Mouse (Mus musculus): ENCODE measurements at regions not wholly inside any gene's neighbourhood (a gene's known extent, or its start where the extent isn't known, plus 50 kb on each side); places are given as distances from the start of the nearest gene placed in this dataset.
A peak's percentile ranks its signal among the peaks of the same experiment; 100 is the strongest.

GRCm38 (mm10) chr1:35428126-35428840 lies 578.5 kb downstream of the Plekhb2 start:
- peak in 1 of 2 experiments; percentile 33 for DNase-seq (ENCODE audit: low spot score in 2 of 2)

DNA sequence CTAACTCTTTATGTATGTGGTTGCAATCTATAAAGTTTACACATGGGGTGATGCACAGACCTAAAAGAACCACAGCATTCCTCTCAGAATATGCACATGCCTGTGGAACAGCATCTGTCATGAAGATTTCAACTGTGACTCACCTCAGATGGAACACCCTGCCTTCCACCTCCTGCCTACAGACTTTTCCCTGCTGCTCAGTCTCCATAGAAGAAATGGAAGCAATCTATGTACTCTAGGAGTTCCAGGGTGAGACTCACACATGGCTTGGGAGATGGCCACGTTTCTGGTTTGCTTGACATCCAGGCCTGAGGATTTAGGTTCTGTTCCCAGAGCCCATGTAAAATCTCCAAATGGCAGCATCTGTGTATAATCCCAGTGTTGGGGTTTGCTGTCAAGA lies 579.7 kb downstream of the Plekhb2 start:
- peak in 1 of 2 experiments; percentile 11 for DNase-seq (ENCODE audit: low spot score in 2 of 2)

GRCm38 (mm10) chr1:35435721-35436120 lies 585.9 kb downstream of the Plekhb2 start:
- no peak for DNase-seq (ENCODE audit: low spot score in 2 of 2)

DNA sequence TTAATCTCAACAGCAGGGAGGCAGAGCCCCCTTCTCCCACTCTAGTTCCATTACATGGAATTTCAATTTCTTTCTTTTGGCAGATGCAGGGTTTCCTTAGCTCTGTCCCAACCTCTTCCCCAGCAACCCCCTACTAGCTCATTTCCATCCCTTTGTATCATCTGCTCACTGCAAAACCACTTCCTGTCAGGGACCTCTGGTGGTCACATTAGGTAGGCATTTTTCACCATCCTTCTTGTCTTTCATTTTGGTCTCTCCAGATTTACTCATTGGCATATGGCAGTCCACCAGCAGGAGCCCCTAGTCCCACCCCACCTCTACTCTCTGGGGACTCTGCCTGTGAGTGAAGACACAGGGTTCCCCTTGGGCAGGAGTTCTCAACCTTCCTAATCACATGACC lies 597.6 kb downstream of the Plekhb2 start:
- DNase-seq (ENCODE audit: low spot score in 2 of 2) = no peak

- DNase-seq (ENCODE audit: low spot score in 2 of 2) = no peak
Observed at GRCm38 (mm10) chr1:35452441-35453107, 602.8 kb downstream of the Plekhb2 start.

DNA sequence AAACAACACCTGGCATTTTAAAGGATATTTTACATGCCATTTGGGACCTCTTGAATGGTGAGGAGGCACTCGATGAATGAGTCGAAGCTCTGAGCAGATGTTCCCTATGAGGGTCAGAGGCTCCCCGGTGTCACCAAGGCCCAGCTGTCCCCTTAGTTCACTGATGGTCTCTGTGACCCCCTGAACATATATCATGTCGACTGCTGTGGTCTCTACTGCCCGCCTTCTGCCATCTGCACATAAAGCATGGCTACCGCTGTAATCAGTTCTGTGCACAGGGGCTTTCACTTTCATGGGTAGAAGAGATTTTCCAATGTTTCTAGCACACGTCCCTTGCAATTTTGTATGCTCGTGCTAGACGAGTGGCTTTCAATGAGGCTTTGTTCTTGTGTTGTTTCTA lies 607.8 kb downstream of the Plekhb2 start:
- DNase-seq (ENCODE audit: low spot score in 2 of 2) = no peak

DNA sequence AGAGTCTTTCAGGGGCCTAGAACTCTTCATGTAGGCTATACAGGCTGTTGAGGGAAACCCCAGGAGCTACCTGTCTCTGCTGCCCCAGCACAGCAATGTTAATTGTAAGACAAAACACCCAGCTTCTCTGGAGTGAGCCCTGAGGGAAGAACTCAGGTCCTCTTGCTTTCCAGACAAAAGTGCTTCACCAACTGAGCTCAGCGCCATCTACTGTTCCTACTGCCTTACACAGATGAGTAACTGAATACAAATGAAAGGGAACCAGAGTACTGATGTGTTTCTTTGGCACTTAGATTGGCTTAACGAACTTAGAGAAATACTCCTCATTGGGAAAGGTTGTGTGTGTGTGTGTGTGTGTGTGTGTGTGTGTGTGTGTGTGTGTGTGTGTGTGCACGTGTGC lies 603.1 kb upstream of the Hs6st1 start:
- DNase-seq (ENCODE audit: low spot score in 2 of 2) = peak in 1 of 2 experiments; percentile 10

DNA sequence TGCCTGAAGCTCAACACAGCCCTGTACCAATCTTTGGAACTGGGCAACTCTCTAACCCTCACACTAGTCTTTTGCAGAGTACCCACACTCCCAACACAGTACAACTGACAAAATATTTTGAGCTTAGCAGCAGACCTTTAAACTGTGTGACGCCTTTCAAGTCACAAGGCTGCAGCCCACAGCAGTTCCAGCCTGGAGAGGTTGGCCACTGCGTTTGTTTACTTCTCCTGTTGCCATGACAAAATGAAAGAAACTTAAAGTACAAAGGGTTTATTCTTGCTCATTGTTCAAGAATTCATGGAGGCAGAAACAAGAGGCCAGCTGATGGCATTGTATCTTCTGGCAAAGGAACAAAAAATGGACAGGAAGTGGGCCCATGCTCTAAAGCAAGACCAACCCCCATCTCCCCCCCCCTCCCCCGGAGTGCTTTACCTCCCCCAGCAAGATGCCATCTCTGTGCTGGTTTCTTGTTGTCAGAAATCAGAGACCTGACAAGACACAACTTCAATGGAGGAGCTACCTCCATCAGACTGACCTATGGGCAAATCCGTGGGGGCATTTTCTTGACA lies 598.9 kb upstream of the Hs6st1 start:
- DNase-seq (ENCODE audit: low spot score in 2 of 2) = no peak

DNA sequence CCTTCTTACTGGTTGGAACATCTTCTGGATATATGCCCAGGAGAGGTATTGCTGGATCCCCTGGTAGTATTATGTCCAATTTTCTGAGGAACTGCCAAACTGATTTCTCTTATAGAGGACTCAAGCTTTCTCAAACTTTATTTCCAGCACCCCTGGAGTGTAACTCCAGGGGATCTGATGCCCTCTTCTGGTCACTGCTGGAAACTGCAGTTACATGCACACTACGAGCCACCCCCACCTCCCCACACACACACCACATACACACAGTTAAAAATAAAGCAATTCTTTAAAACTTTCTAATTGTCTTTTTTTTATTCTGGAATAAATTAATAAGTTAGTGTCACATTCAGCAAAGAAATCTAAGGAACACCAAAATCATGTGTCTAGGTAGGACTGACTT lies 589.9 kb upstream of the Hs6st1 start:
- DNase-seq (ENCODE audit: low spot score in 2 of 2) = no peak

GRCm38 (mm10) chr1:35495963-35496362 lies 572.2 kb upstream of the Hs6st1 start:
- DNase-seq (ENCODE audit: low spot score in 2 of 2) = no peak

GRCm38 (mm10) chr1:35522951-35523350 lies 545.2 kb upstream of the Hs6st1 start:
- no peak for DNase-seq (ENCODE audit: low spot score in 2 of 2)

GRCm38 (mm10) chr1:35523790-35524362 lies 544.3 kb upstream of the Hs6st1 start:
- DNase-seq (ENCODE audit: low spot score in 2 of 2) = no peak

DNA sequence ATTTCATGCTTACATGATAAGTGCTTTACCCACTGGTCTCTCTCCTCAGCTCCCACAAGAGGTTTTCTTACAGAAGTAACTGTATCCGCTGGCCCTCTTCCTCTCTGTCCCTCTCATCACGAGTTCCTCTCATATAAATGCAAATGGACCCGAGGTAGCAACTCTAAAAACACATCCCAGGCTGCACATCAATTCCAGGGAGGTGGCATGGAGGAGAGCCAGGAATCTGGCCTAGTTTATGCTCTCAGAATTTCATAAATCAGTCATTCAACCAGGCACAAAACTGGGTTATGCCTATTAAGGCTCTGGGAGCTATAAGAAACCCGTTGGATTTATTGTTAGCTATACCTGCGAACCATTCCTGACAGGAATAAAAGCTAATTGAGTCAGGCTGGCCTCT lies 543.4 kb upstream of the Hs6st1 start:
- no peak for DNase-seq (ENCODE audit: low spot score in 2 of 2)

GRCm38 (mm10) chr1:35527750-35528476 lies 540.3 kb upstream of the Hs6st1 start:
- DNase-seq (ENCODE audit: low spot score in 2 of 2) = no peak

DNA sequence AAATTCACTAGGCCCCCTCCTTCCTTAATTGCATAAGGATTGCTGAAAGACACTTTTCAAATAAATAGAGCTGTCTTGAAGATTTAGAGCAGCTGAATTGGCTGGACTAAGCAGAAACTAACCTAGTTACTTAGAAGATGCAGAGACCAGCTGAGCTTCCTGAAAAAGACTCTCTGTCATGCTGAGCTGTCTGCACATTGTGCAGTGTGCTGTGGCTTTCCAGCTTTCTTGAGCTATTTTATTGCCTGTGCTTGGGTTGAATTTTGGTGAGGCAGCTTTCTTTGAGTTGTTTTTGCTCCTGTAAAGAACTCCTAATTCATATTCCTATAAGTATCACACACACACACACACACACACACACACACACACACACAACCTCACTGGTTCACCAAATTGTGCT lies 532.7 kb upstream of the Hs6st1 start:
- no peak for DNase-seq (ENCODE audit: low spot score in 2 of 2)

DNA sequence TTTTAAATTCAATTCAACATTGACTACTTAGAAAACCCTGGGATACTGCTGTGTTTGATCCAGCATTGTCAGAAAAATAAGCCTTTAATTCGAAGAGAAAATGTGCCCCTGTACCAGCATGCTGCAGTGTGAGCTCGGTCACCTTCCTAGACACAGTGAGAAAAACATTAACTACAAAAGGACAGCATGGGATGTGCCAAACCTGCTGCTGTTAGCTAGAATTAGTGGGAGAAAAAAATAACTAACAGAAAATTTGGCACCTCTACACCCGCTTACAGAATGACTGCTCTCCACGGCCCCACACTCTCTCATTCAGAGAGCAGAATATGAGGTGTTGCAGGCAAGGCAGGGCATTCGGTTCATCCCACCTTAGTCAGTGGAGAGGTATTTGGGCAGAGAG lies 531.9 kb upstream of the Hs6st1 start:
- DNase-seq (ENCODE audit: low spot score in 2 of 2) = no peak

- no peak for DNase-seq (ENCODE audit: low spot score in 2 of 2)
Observed at GRCm38 (mm10) chr1:35548845-35549244, 519.4 kb upstream of the Hs6st1 start.

- no peak for DNase-seq (ENCODE audit: low spot score in 2 of 2)
Observed at GRCm38 (mm10) chr1:35551503-35551902, 516.7 kb upstream of the Hs6st1 start.

GRCm38 (mm10) chr1:35562786-35563185 lies 505.4 kb upstream of the Hs6st1 start:
- DNase-seq (ENCODE audit: low spot score in 2 of 2) = no peak

DNA sequence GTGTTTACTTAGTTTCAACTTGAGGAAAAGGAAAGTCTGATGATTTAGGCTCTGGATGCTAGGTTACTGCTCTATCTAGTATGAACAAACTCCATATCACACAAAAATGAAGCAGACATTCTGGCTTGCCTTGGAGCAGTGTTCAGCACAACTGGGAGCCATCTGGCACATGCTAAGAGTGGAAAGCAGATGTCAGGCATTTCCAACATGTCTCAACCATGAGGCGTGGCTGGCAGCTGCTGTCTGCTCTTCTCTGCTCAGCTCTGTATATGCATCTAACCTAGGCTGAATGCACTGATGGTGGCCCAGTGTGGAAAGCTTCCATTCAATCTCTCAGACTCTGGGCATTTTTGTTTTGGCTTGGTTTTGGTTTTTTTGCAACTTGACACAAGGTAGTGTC lies 493.0 kb upstream of the Hs6st1 start:
- DNase-seq (ENCODE audit: low spot score in 2 of 2) = peak; percentile 14 to 36

GRCm38 (mm10) chr1:35579392-35579791 lies 488.8 kb upstream of the Hs6st1 start:
- DNase-seq (ENCODE audit: low spot score in 2 of 2) = no peak

DNA sequence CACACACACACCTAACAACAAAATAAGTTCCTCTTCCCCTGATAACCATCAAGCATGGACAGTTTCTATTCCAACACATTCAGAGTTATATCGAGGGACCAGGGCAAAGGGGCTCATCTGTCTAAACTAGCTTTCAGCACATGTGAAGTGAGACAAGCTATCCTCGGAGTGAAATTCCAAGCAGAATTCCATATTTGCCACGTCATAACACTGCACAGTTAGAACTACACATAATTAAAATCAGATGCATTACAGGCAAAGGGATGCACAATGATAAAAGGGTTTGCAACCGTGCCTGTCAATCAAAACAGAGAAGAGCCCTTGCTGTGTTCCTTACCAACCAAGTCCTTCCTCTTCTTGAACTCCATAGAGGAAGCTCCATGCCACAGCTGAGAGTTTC lies 488.2 kb upstream of the Hs6st1 start:
- DNase-seq (ENCODE audit: low spot score in 2 of 2) = no peak

Data from frontal cortex, postnatal 10 days (tissue).